Mouse (Mus musculus) hematopoietic stem cell, adult 5-6 weeks (primary cell): ENCODE measurements at regions not wholly inside any gene's neighbourhood (a gene's known extent, or its start where the extent isn't known, plus 50 kb on each side); places are given as distances from the start of the nearest gene placed in this dataset.

Experiments used
- ATAC-seq, 2 experiments: fragments of 125-278 bp in 1 of 2; replicated peaks in 1 of 2; 2 replicates each; pipeline ENCODE4 v1.8.0; 2016 to 2017; ENCODE audit warnings: inconsistent platforms in 2 of 2, mild to moderate bottlenecking in 2 of 2, moderate number of reproducible peaks in 2 of 2, low read depth in 1 of 2, moderate TSS enrichment in 1 of 2; ENCODE audit not compliant: low FRiP score in 2 of 2, poor library complexity in 2 of 2, severe bottlenecking in 2 of 2, insufficient read depth in 1 of 2, low TSS enrichment in 1 of 2

DNA sequence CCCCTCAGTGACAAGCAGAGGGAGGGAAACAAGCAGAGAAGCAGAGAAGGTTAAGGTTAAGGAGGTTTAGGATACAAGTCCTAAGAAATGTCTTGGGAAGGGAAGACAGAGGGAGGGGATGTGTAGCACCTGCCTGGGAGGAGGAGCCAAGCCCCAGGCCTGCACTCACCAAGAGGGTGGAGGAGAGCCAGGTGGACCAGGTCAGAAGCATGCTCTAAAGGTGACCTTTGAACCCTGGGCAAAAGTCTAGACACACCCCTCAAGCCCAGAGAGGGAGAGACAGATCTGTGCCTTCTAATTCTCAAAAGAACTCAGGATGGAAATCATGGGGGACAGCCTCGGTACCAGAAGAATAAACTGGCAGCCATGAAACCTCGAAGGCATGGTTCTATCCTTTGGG is 54.4 kb upstream of the Calm2 start:
- no peak for ATAC-seq

DNA sequence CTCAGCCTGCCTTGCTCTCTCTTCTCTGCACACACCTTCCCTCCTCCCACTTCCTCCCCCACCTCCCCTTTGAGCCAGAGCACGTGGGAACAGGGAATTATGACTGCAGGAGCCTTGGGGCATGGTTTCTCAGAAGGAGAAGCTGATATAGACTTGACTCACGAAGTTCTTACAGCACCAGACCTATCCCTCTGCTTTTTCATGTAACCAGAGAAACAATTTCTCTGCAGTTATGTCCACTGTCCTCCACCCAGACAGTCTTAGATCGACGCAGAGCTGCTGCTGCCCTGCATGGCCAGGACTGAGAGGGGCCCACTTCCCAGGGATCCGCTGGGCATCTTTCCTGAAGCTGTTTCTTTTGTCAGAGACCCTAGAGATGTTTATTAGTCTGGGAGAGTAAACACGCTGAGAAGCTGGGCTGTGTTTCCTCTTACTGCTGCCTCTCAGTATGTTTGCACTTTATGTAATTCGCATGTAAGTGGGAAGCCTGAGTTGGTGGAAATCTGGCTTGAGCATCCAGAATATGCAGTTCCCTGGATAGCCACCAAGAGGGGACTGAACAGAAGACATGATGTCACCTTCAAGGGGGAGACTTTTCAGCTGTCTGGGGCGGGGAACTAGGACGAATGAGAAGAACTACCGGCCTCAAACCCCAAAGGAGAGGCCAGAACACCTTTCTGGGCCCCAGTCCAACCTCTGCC is 55.1 kb upstream of the Calm2 start:
- peak in 1 of 2 experiments; percentile 20; a peak in 1 of 4 replicates for ATAC-seq

DNA sequence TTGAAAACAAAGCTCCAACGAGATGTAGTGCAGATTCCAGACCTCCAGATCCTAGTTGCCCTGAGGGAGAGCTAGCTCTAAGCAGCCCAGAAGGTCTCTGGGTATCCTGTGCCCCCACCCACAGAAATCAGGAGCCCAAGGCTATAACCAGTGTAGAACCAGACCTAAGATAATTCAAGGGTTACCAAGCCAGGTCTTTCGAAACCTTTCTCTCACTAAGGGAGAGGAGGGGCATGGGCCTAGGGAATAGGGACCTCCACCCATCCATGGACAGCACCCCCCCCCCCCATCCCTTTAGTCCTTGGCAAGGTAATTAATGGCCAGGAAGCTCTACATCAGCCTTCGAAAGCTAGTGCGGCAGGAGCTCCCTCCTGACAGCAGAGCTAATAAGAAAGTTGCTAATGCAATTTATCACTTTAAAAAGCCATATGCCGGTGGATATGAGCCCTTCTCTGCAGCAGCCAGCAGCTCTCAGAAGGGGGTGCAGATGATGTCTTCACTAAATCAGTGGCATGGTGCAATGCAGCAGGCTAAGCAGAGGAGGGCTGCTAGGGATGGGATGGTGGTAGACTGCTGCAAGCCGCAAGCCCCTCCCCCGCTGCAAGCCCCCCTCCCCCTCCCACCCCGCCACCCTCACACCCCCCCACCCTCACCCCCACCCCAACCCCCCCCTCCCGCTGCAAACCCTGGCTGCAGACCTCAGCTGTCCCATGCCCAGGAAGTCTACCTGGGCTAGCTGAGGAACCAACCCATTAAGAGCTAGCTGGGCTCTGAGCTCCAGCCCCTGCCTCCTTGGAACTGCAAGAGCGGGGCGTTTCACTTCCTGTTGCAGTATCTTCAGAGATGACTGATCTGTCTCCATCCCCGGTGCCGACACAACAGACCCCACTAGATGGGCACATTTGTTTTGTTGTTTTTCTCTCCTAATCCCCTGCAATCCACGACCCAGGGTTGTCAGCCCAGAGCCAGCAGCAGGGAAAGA is 55.9 kb upstream of the Calm2 start:
- ATAC-seq: 0 out of 4 replicates have a peak, but pooled peaks of 1 of the 2 experiments have one; percentile 10

DNA sequence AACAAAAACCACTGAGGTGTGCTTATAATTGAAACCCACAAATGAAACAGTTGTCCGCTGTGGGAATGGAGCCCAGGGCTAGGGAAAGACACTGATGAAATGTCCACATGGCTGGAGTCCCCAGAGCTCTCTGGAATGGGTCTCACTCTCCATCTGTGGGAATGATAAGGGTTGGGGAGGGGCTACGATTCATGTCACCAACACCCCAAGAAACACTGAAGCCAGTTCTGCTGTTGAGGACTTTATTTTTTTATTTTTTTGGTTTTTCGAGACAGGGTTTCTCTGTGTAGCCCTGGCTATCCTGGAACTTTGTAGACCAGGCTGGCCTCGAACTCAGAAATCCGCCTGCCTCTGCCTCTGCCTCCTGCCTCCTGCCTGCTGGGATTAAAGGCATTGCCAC is 56.8 kb upstream of the Calm2 start:
- ATAC-seq: no peak

DNA sequence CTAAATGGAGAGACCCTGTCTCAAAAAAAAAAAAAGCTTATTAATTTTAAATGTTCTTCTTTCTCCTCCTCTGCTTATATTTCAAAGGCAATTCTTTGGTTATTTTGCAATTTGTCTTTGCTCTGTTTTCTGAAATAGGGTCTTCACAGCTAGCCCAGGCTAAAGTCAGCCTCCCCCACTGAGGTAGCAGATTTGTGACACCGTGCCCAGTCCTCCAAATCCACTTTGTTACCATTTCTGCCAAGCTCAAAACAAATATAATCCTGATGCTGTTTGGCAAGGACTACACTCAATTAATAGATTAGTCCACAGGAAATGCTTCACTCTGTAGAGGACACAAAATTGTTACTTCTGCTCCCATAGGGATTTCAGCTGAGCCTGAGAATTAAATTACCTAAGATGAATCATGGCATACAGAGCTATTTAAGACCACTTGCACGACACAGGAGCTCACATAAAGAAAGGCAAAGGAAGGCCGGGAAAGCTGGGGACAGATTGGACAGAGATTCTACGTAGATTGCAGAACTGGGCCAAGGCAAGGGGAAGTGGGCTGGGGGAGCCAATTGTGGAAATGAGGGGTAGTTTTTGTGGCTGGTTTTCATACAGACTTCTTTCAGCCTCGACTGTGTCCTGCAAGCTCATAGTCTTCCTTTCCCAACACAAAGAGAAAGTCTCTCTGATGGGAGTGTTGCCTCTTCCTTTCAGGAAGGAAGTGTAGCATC is 58.4 kb upstream of the Calm2 start:
- ATAC-seq: 0 out of 4 replicates have a peak, but pooled peaks of 1 of the 2 experiments have one; percentile 17

DNA sequence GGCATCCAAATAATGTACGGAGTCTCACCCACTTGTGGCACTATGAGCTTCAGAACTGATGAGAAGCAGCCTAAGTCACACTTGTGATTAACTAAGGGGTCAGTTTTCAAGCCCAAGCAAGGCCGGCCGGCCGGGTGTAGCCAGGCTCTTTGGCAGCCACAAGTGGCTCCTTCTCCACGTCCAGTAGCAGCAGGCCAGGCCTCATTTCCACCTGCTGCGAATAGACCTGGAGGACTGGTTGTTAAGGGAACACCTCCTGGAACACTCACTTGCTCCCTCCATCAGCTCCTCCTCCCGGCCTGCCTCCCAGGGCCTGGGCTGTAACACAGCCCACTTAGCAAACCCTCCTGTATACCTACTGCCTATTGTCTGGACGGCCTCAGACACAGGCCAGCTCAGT is 61.1 kb upstream of the Calm2 start:
- ATAC-seq: no peak

DNA sequence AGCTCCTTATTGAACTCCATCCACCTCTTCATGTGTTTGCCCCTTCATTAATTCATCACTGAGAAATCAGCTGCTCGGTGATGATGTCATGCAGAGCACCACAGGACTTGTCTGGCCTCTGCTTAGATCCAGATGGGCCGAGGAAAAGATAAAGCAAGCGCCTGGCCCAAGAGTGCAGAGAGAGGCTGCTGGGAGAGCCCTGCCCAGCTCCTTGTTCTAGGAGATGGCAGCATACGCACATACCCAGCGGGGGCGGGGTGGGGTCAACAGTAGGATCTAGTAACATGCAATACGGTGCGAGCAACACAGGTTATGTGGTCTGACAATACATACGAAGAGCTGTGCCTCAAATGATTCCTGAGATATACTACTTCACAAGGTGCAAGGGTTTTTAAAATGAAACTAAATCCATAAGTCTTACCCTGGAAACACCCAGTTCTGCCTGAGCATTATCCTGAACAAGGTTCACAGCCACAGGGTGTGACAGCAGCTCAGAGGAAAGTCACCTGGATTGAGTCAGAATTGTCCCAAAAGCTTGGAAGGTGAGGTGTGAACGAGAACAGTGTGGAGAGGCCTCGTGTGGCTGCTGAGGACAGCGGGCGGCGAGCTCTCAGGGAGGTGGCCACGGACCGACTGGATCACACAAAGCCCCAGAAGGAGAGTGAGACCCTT is 62.0 kb upstream of the Calm2 start:
- ATAC-seq: no peak

DNA sequence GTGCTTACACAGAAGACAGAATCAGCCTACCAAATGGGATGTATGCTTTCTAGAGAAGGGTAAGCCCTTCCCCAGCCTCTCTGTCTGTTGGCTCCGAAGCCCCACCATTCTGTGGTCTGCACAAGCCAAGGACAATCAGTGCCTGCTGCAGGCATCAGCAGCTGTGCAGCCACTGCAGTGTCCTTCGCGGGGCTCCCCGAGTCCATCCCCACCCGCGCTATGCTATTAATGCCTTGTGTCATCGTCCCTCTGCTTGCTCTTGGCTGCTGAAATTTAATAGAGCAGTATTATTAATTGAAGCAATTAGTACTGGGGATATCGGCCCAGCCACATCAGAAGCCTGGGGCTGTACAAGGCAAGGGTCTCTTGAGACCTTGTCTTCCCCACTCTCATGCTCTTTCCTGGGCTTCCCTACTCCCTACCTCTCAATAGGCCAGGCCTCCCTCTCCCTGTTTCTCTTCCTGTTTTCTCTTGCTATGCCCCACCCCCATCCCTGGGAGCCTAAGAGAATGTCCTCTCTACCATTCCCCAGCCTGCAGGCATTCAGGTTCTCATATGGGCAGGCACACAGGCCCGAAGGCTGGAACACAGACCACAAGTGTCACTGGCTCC is 65.4 kb upstream of the Calm2 start:
- no peak for ATAC-seq

DNA sequence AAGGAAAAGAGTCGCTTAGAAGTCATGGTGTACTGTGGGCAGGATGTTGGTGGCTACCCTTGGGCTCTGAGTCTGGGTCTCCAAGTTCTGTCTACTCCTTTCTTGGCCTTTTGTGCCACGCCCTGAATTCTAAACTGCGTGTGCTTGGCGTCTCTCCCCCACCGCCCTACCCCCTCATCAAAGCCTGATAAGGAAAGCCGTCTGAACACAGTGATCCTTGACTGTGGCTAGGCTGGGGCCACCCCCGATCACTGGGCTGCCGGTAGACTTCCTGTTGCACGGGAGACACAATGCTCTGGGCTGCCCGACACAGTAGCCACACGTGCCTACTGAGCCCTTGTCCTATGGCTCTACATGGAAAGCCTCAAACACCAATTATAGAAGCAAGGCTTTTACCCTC is 67.1 kb upstream of the Calm2 start:
- peak in 1 of 2 experiments; percentile 69; a peak in 3 of 4 replicates for ATAC-seq

DNA sequence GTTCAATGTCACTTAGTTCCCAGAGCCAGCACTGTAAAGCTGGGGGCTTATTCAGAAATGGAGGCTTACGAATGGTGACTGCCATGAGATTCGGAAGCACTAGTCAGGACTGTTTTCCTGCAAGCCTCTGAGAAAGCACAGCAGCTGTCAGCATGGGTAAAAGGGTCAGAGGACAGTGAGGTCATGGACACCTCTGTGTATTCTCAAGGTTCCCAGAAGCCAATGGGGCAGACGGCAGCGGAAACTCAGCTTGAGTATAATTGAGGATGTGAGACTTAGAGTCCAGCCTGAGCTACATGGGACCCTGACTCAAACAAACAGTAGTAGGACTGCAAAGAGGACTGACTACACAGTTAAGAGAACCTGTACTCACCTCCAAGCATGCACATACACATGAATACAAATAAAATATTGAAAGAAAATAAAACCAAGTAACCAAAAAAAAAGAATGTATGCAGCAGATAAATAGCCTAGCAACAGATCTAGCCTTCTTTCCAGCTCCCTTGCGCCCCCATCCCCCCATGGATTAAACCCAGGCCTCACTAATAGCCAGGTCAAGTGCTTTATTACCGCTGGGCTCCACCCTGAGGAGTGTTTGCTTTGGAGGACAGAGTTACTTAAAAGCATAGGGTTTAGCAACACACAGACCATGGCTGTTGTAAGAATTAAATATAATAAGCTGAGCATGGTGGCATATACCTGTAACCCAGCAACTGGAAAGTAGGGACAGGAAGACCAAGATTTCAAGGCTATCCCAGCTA is 67.8 kb upstream of the Calm2 start:
- ATAC-seq: no peak

DNA sequence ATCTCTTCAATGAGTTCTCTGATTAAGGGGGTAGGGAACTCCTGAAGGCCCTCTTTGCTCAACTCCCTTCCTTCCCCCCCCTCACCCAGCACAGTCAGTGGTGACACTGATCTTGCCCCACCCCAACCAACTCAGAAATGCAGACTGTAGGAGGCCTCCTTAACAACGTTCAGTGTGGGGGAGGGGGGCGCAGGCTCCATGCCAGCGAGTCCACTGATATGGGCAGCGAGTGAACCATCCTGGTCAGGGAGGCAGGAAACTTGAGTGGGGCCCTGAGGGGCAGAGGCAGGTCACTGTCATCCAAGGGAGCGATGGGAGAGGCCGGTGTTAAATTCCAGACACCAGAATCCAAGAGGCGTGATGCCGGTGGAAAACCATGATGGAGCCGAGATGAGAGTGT is 70.5 kb upstream of the Calm2 start:
- ATAC-seq: no peak

DNA sequence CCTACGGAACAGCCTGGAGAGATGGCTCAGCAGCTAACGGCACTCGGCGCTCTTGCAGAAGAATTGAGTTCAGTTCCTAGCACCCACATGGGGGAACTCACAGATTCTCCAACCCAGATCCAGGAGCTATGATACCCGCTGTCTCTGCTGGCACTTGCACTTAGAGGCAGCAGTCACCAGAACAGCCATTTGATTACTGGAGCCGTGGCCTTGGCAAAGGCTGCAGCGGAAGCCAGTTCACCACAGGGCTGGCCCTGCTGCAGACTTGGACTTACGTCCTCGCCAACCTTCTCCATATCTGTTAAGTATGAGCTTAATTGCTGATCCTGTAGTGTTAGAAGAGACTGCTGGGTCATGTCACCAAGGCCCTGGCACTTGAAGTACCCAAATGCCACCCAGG is 72.7 kb upstream of the Calm2 start:
- ATAC-seq: no peak

DNA sequence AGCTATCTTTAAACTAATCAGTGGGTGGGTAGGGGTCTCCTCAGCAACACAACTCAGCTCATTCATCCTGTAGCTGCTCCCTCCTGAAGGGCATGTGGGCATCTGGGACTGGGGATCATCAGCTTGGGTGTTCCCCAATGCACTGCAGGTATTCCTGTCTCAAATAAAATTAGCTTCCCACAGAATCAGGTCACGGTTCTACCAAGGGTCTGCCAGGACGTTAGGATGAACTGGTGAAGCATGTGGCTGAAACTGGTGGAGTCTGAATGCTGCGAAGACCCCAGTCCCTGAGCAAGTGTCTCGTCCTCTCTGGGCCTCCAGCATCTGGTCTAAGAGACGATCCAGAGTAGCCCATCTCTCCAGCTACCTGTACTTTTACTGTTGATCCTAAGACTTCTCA is 74.1 kb upstream of the Calm2 start:
- no peak for ATAC-seq

DNA sequence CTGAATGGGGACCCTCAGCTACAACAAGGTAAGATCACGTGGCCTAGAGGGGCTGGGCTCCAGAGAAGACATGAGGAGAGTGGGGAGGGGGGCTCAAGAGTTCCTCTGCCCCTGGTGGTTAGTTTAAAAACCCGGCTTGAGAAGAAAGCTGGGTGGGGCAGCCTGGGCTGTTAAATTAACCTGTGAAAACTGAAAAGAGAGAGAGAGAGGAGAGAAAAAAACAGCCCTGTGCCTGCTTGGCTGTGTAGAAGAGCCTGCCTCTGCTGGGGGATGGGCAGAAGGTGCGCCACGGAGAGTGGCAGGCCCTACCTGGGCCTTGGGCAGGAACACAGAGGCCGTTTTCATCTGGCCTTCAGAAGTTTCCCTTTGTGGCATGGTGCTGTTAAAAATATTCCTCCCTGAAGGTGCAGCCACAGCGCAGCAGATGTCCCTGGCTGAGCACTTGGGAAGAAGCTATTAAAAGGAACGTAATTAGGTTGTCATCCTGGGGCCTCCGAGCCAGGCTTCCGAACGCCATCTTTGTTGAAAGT is 75.0 kb upstream of the Calm2 start:
- ATAC-seq: no peak

DNA sequence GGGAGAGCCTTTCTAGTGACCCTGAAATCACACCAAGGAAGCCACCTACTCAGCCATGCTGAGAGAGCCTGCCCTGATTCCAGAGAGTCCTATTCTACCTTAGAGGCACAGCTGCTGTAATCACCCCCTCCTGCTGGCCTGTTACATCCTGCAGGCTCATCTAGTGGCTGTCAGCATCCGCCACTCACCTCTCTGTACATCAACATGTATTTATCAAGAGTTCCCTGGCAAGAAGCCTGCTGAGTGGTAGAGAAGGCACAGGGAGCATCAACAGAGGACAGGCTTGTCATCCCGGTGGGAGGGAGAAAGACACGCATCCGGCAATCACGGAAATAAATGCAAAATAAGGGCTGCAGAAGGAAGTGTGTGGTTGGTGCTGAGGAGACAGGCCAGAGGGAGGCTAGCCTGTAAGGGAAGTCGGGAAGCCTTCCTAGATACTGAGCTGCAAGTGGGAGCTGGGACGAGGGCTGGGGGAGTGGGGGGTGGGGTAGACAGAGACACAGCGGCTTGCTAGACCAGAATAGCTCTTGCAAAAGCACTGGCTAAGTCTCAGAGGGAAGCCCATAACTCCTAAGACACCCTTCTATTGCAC is 75.9 kb upstream of the Calm2 start:
- peak; percentile 46 to 53 for ATAC-seq

DNA sequence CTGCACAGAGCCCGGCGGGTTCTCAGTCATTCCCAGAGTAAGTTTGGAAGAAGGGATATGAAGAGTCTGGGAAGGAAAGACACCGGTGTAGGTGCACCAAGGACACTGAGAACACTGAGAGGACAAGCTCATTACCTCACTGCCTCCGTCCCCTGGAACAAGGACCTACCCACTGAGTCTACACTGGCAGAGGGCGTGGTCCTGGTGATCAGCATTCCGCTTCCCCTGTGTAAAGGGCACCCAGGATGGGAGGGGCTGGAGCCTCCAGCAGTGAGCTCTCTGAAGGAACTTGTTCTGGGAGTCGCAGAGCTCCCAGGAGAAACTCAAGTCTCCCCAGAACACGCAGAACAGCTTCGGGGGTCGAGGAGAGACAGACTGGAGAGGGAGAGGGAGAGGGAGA is 76.9 kb upstream of the Calm2 start:
- ATAC-seq: no peak
